Mouse (Mus musculus): ENCODE results near the gene Col9a3. TPM values are rescaled to one million over a fixed set of nuclear protein-coding genes. Genes with fewer than 3 reads are reported as not detected.
A peak's percentile ranks its signal among the peaks of the same experiment; 100 is the strongest.

Col9a3 gene
- under 1 TPM; 0.29 to 0.97 TPM for total RNA-seq (2021)
- long read RNA-seq, experiment 1 = 0 reads
- long read RNA-seq, experiment 2, partial matches to known transcripts = 0 of 1 reads
- long read RNA-seq, experiment 2, other reads (novel, unspliced or antisense) = 1 of 1 reads

DNA sequence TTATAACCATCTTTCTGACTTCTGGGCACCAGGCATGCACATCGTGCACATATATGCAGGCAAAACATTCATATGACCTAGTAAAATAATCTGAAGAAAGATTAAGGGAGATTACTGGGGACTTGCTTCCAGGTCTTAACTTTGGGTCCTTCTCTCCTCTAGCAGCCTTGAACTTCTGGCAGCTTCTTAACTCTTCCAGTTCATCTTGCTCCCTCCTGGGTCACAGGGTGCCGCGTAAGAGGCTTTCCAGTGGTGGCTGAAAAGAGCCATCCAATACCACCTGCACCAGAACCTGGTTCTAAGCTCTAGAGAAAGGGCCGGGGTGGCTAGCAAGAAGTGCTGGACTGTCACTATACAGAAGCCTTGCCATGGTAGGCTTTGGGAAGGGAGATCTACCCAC, at the start of gene Col9a3:
Gene Col9a3 (plus strand): TSS at position 301 of the 400 bp plus-strand sequence.
- no peak for DNase-seq
- intact Hi-C loops (cut with DNase I; ENCODE audit: low total_unique reads) = no loop called here

DNA sequence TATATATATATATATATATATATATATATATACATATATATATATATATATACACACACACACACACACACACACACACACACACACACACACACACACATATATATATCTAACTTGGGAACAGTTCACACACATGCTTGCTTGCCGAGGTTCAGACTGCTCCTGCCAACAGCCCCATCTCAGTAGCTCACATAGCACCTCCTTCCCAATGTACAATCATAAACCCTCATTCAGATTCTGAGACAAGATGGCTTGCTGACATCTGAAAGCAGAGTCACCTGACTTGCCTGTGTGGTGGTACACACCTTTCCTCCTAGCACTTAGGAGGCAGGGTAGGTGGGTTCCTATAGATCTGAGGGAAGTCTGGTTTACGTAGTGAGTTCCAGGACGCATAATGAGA, 45.2 kb upstream of the Col9a3 start:
- intact Hi-C loops (cut with DNase I; ENCODE audit: low total_unique reads) = no loop called here
- DNase-seq = no peak

DNA sequence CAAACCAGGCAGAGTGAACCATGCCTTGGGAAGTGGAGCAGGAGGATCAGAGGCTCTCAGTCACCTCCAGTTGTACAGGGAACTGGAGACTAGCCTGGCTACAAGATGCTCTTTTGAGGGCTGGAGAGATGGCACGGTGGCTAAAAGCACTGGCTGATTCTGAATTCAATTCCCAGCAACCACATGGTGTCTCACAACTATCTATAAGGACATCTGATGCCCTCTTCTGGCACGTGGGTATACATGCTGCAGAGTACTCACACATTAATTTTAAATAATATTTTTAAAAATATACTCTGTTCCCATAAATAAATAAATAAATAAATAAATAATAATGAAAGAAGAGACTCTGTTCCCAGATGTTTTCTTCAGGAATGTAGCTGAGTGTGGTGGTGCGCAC, 42.4 kb upstream of the Col9a3 start:
- intact Hi-C loops (cut with DNase I; ENCODE audit: low total_unique reads) = no loop called here
- DNase-seq = no peak

DNA sequence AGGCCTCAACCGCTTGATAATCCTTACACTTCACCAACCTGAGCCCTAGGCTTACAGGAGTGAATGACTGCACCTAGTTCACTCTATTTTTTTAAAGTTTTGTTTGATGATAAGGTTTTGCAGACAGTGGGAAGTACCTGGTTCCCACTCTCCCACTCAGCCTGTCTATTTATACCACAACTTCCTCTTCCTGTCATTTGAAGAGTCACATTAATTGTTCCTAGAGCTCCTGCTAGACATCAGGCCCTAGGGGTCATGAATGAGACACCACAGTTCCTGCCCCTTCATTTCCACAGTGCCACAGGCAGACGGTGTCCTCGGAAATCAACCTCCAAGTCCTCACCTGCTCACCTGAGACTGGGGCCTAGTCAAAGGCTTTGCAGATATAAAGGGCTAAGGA, 41.1 kb upstream of the Col9a3 start:
- intact Hi-C loops (cut with DNase I; ENCODE audit: low total_unique reads) = no loop called here
- DNase-seq = no peak

DNA sequence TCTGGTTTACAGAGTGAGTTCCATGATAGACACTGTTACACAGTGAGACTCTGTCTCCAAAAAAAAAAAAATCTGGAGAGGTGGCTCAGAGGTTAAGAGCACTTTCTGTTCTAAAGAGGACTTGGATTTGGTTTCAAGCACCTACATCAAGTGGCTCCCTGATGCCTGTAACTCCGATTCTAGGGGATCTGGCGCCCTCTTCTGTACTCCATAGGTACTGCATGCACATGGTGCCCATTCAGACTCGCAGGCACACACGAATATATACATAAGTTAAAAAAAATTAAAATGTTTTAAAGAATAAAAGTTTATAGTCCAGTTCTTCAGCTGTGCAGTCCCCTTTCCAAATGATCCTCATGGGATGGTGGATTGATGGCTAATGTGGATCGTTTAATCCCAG, 37.3 kb upstream of the Col9a3 start:
- intact Hi-C loops (cut with DNase I; ENCODE audit: low total_unique reads) = no loop called here
- DNase-seq = no peak

DNA sequence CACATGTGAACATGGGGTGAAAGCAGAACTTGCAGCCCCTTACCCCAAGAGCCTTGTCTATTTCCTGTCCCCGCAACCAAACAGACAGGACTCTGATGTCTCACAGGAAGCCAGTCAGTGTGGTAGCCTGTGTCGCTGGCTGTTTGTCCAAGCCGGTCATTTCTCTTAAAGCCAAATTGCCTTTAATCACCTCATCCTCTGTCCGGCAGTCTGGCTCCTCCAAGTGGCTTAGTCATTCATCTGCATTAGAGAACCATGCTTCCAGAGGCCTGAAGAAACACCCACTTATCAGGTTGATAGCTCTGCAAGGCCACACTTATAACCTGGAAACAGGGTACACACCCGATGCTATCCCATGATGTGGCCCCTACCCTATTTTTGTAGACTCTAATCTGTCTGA, 35.4 kb upstream of the Col9a3 start:
- DNase-seq = no peak
- intact Hi-C loops (cut with DNase I; ENCODE audit: low total_unique reads) = no loop called here

DNA sequence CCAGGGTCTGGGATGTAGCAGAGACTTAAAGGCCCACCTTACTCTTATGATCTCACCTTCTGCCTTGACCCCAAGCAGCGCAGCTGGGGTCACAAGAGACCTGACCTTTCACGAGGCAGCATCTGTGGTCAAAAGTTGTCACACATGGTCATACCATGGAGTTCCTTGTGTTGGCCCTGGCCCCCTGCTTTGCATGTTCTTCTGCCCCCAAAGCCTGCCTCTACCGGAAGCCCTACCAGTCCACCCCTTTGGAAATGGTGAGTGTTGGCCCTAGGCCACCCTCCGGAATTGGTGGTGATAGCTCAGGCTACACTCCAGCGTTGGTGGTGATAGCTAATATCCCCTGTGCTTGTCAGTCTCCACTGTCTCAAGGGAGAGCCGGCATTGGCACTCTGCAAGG, 34.3 kb upstream of the Col9a3 start:
- intact Hi-C loops (cut with DNase I; ENCODE audit: low total_unique reads) = no loop called here

DNA sequence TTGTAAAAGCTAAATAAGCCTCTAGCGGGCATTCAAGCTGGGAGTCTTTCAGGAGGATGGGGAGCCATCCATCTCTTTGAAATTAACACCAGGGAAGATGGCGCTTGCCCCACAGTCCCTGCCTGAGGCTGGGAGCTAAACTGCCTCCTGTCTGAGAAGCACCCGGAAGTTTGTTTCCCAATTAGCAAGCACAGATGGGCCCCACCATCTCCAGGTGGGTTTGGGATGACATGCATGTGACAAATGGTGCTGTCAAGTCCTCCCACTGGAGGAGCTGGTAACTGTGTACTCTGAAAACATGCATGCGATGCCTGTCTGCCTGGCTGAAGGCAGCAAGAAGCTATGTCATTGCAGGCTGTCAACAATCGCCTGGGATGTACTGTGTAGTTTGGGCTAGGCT, 33.7 kb upstream of the Col9a3 start:
- intact Hi-C loops (cut with DNase I; ENCODE audit: low total_unique reads) = no loop called here
- no peak for DNase-seq

More for the DNA sequence above, 34.3 kb upstream of the Col9a3 start:
- DNase-seq = no peak

DNA sequence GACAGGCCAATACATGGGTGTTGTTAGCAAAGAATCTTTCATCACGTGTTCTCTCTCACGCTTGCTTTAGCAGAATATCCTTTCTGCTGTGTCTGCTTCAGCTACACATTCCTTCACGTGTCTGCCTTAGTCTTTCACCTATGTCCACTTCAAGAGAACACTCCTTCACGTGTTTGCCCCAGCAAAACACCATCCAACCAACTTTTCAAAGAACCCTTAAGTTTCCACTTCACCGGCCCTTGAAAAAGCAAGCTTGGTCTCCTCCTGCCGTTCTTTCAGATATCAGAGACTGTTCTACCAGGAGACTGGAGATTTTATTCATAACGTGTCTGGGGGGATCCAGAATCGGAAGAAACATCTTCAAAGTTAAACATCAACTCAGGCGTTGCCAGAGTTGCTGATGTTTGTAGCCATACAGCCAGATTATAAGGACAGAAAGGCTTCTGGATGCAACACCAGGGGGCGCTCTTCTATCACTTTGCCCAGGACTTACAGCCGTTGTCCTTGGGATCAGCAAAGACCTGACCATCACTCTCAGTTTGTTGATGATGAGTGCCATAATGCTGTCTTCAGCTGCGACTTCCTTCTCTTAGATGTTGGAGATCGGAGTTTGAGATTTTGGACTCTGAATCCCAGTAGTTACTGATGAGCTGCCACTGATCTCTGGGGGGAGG, 31.2 kb upstream of the Col9a3 start:
- intact Hi-C loops (cut with DNase I; ENCODE audit: low total_unique reads) = no loop called here
- DNase-seq = peak; percentile 45

DNA sequence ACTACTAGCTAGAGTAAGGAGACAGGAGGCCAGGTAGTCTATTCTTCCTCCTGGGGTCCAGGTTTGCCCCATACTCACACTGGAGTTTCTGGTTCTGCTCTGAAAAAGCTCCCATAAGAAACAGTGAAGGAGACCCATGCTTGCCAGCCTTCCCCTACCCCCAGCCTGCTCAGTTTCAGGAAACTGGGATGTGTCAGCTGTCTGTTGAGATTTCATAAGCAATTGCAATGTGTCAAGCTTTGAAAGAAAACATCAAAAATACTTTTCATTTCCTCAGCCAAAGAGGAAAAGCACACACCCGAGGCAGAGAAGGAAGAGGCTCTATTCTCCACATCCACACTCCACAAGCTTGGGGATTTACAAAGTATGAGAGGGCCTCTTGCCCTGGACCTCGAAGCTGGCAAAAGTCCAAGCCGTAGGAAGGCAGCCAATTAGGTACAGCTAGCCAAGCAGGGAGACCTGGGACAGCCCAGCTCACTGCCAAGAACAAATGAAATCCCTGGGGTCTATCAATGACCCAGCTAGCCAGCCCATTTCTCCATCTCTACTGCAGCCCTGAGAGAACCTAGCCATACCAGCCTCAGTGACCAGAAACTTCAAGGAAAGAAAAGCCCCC, 28.5 kb upstream of the Col9a3 start:
- intact Hi-C loops (cut with DNase I; ENCODE audit: low total_unique reads) = no loop called here
- DNase-seq = peak; percentile 53

DNA sequence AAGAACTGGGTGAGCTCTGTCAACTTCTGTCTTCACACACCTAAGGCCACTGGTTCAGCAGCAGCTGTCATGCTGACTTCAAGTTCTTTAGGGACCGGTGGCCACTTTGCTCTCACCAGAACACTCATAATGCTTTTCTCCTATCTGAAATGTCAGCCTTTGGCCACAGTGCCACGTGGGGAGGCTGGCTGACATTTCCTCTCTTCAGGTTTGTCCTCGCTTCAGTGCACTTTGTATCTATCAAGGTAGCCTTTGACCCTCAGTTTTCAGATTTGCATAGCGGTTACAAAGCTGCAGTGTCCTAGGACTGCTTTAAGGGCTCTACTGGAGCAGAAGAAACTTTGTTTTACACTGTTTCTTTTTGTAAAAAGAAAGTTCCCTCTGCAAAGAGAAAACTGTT, 21.1 kb upstream of the Col9a3 start:
- intact Hi-C loops (cut with DNase I; ENCODE audit: low total_unique reads) = no loop called here
- no peak for DNase-seq

DNA sequence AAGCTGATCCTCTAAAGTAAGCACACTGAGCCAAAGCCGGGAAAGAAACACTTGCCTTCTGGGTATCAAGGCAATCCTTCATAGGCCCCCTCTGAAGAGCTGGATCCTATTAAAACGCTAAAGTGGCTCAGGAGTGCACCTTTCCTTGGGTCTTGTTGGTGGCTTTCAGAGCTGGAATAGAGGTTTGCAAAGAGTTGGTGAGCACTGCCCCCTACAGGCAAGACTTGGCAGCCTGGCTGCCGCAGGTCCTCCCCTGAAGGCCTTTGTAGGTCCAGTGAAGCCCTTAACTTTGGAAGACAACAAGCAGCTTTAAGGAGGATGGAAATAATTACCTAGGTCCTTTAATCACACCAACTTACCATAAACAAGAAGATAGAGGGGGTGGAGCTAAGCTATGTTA, 18.9 kb upstream of the Col9a3 start:
- peak; percentile 64 for DNase-seq
- intact Hi-C loops (cut with DNase I; ENCODE audit: low total_unique reads) = no loop called here

DNA sequence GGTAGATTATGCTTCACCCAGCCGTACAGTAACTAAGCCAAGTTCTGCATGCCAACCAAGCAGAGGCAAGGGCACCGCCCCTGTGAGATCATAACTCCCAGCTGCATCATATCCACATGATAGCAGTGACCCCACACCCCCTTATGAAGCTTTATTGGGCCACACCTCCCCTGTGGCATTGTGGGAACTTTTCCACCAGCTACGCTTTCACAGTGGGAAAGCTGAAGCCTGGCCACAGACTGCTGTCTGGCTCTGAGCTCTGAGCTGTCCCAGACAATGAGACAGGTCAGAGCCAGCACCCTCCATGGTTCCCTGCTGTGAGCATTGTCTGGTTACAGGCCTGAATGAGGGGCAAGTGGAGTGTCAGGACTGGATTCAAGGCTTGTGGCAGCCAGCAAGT, 16.6 kb upstream of the Col9a3 start, which contains the start of gene Mrgbp:
Gene Mrgbp (plus strand): TSS at position 303 of the 400 bp plus-strand sequence.
- intact Hi-C loops (cut with DNase I; ENCODE audit: low total_unique reads) = loop anchor here (2.0 to 10.0 kb wide), 2 partner anchors 108 to 164 kb away; no protein-coding TSS in a partner anchor
- no peak for DNase-seq

DNA sequence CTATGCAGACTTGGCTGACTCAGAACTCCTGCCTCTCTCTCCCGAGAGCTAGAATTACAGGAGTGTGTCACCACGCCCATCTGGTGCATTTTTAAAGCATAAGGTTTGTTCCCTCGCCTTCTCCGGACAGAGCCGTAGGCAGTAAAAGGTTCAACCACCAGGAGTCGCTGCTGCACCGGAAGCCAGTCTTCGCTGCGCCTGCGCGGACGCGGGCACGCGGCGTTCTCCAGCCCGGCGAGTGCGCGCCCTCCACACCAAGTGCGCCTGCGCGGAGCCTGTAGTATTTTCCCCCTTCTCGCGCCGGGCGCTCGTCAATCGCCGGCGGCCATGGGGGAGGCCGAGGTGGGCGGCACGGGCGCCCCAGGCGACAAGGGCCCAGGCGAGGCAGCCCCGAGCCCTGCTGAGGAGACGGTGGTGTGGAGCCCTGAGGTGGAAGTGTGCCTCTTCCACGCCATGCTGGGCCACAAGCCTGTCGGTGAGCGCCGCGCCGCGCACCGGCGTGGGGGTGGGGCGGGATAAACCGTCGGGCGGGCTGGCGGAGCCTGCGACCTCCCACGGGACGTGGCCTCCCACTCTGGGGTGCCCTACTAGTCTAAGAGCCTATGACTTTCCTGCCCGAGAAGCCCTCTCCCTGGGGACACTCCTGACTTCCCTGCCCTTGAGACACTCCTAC, 15.0 kb upstream of the Col9a3 start:
- intact Hi-C loops (cut with DNase I; ENCODE audit: low total_unique reads) = loop anchor here (10.0 kb wide), 1 partner anchor 162 kb away; no protein-coding TSS in a partner anchor
- DNase-seq = peak; percentile 97

DNA sequence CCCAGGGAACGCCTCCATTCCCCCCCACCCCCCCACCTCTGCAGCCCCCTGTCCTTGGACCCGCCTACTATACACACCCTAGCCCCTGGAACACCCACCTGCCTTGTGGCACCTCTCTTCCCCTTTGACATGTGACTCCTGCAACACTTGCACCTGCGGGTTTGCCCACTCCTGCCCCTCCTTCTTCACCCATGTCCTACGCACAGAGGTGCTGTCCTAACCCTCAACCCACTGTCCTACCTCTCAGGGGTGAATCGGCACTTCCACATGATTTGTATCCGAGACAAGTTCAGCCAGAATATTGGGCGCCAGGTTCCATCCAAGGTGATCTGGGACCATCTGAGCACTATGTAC, 14.5 kb upstream of the Col9a3 start:
- DNase-seq = no peak
- intact Hi-C loops (cut with DNase I; ENCODE audit: low total_unique reads) = loop anchor here (10.0 kb wide), 1 partner anchor 162 kb away; no protein-coding TSS in a partner anchor

DNA sequence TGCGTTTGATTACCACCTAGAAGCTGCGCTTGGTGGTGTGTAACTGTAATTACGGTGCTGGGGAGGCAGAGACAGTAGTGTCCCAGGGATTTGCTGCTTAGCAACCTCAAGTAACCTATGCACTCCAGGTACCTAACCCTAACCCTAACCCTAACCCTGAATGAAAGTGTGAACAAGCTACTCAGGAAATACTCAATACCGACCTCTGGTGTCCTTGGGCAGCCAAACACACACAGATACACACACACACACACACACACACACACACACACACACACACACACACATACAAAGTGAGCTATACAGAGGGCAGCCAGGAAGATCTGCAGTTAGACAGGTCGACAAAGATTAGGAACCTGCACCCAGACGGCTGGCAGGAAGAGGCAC, 8.9 kb upstream of the Col9a3 start:
- intact Hi-C loops (cut with DNase I; ENCODE audit: low total_unique reads) = loop anchor here (10.0 kb wide), 1 partner anchor 156 kb away; no protein-coding TSS in a partner anchor

DNA sequence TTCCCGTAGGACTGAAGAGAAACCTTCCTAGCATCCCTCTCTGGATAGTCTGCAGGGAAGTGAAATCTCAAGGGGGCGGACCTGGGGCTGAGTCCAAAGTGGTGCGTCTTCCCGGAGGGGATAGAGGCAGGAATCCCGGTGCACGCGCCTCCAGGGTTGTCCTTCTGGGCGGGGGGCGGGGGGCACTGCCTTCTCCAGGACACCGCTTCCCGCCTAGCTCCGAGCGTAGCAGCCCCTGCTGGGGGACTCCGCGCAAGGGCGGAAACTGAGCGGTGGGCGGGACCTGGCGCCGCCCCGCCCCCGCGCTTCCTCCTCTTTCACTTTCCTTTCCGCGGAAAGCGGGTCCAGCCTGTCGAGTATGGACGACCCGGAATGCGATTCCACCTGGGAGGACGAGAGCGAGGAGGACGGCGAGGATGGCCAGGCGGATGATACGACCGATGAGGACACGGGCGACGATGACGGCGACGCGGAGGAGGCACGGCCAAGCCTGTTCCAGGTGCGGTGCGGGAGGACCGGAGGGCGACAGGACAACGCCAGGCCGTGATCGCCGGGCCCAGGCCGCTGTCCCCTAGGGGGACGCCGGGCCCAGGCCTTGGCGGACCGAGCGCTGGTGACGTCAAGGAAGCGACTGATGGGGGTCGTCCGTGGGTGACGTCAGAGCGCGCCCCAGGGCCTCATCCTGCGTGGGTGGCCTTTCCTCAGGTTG, 8.3 kb upstream of the Col9a3 start, which contains the start of gene Ogfr:
Gene Ogfr (plus strand): TSS at position 123 of the 709 bp plus-strand sequence.
- intact Hi-C loops (cut with DNase I; ENCODE audit: low total_unique reads) = loop anchor here (10.0 kb wide), 1 partner anchor 156 kb away; no protein-coding TSS in a partner anchor
- DNase-seq = peak; percentile 79

More for the DNA sequence above, 8.9 kb upstream of the Col9a3 start:
- DNase-seq = no peak

DNA sequence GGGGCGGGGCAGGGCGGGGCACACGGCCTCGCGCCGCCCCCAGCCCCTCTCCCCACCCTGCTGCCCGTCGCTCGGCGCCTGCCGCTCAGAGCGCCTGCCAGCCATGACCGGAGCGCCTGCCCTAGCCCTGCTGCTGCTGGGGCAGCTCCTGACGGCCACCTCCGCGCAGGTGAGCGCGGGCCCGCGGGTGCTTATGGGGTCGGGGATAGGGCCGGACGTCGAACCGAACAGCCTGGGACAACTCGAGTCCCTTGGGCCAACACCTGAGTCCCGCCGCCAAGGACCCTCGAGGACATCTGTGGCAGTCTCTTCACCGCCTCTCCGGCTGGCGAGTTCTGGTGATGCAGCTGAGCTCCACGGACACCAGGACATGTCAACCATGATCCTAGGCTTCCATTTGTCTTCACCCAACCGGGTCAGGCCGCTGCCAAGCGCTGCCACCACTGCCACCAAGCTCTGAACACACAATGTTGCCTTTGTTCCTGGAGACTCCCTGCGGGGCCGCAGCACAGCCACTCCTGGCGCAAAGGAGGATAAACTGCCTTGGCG, 641 bp downstream of the Col9a3 start:
- no peak for DNase-seq
- intact Hi-C loops (cut with DNase I; ENCODE audit: low total_unique reads) = no loop called here

DNA sequence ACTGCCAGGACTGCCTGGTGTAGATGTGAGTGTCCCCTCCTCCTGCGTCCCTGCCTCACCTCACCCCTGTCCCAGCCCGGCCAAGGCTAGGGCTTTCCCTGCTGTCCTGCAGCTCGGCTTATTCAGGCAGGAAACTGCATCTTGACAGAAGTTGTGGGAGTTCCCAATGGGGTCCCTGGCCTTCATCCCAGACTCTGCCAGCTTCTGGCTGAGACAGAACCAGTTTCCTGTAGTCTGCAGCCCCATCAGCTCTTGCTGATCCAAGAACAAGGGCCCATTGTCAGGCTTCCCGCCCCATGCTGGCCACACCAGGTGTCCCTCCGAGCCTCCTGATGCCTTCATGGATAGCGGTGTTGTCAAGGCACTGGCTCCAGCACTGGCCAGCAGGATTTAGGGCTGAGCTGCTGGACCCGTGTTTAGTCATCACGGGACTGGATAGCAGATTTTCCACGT, 3.0 kb downstream of the Col9a3 start:
- DNase-seq = no peak
- intact Hi-C loops (cut with DNase I; ENCODE audit: low total_unique reads) = no loop called here

All from gastrocnemius, postnatal 14 days (tissue).